Mouse (Mus musculus): ENCODE measurements around the gene Sod1. TPM values are rescaled to one million over a fixed set of nuclear protein-coding genes. Genes with fewer than 3 reads are reported as not detected.

Gene Sod1
- polyA plus RNA-seq, 1 experiment, result 1,571 TPM

GRCm38 (mm10) chr16:90261791-90262190 is 41.2 kb downstream of the Sod1 start:
- Histone ChIP-seq H3K4me3 (ENCODE audit: insufficient read depth, poor library complexity, severe bottlenecking) (no peak overlapping the region), H3K79me3 (ENCODE audit: low read depth) (peaks cover 43% of the 10 kb centered on the region), H3K79me2 (ENCODE audit: control insufficient read depth, insufficient read depth) (peaks cover 60% of the 10 kb centered on the region), H3K36me3 (ENCODE audit: control insufficient read depth, insufficient read depth) (peaks cover 55% of the 10 kb centered on the region), H3K27me3 (ENCODE audit: control insufficient read depth, insufficient read depth, insufficient read length) (no peaks in the 10 kb centered on the region), H3ac (ENCODE audit: control insufficient read depth, insufficient read length, low read depth) (no peak overlapping the region)
- no peak for TF ChIP-seq USF1 (IDR thresholded peaks at IDR 0.05; ENCODE audit: low read depth)

DNA sequence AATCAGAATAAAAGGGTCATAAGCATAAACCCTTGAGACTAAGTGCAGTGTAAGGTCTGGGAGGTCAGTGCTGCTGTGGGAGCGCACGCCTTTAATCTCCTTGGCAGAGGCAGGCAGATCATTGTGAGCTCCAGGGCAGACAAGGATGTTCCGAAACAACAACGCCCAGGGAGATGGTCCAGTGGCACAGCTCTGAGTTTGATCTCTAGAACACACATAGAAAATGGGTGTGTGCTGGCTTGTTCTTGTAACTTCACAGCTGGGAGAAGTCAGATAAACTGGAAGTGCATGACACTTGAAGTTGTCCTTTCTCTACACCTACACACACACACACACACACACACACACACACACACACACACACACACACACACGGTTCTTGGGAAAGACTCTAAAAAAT is 43.5 kb downstream of the Sod1 start:
- Histone ChIP-seq H3K4me3 (ENCODE audit: insufficient read depth, poor library complexity, severe bottlenecking) (no peak overlapping the region), H3K79me2 (ENCODE audit: control insufficient read depth, insufficient read depth) (peaks cover 82% of the 10 kb centered on the region), H3K27me3 (ENCODE audit: control insufficient read depth, insufficient read depth, insufficient read length) (no peaks in the 10 kb centered on the region), H3K79me3 (ENCODE audit: low read depth) (peaks cover 66% of the 10 kb centered on the region), H3K36me3 (ENCODE audit: control insufficient read depth, insufficient read depth) (peaks cover 34% of the 10 kb centered on the region), H3ac (ENCODE audit: control insufficient read depth, insufficient read length, low read depth) (no peak overlapping the region)
- TF ChIP-seq MAX (IDR thresholded peaks at IDR 0.05), result no peak
- TF ChIP-seq CTCF (IDR thresholded peaks at IDR 0.05; ENCODE audit: control insufficient read depth, insufficient read depth, insufficient read length), result no peak
- TF ChIP-seq USF1 (IDR thresholded peaks at IDR 0.05; ENCODE audit: low read depth), result no peak
- no peak for TF ChIP-seq CEBPB (IDR thresholded peaks at IDR 0.05; ENCODE audit: low read depth)
- no peak for TF ChIP-seq FOSL1 (IDR thresholded peaks at IDR 0.05; ENCODE audit: insufficient read depth, low read length, poor library complexity, severe bottlenecking)
- no peak for TF ChIP-seq MYOD1 (IDR thresholded peaks at IDR 0.05; ENCODE audit: control insufficient read depth, insufficient read length, low read depth)

- Histone ChIP-seq H3K27me3 (ENCODE audit: control insufficient read depth, insufficient read depth, insufficient read length) (no peaks in the 10 kb centered on the region), H3ac (ENCODE audit: control insufficient read depth, insufficient read length, low read depth) (no peak overlapping the region), H3K79me3 (ENCODE audit: low read depth) (peaks cover 72% of the 10 kb centered on the region), H3K36me3 (ENCODE audit: control insufficient read depth, insufficient read depth) (peaks cover 23% of the 10 kb centered on the region), H3K4me3 (ENCODE audit: insufficient read depth, poor library complexity, severe bottlenecking) (no peak overlapping the region), H3K79me2 (ENCODE audit: control insufficient read depth, insufficient read depth) (peaks cover 93% of the 10 kb centered on the region)
- TF ChIP-seq CEBPB (IDR thresholded peaks at IDR 0.05; ENCODE audit: low read depth) (no peak), CTCF (IDR thresholded peaks at IDR 0.05; ENCODE audit: control insufficient read depth, insufficient read depth, insufficient read length) (no peak), MYOG (IDR thresholded peaks at IDR 0.05; ENCODE audit: control insufficient read depth, extremely low read depth, insufficient read length) (no peak), FOSL1 (IDR thresholded peaks at IDR 0.05; ENCODE audit: insufficient read depth, low read length, poor library complexity, severe bottlenecking) (no peak), MAX (IDR thresholded peaks at IDR 0.05) (no peak), USF1 (IDR thresholded peaks at IDR 0.05; ENCODE audit: low read depth) (no peak), MYOD1 (IDR thresholded peaks at IDR 0.05; ENCODE audit: control insufficient read depth, insufficient read length, low read depth) (no peak)
These were observed 44.6 kb downstream of the Sod1 start for GRCm38 (mm10) chr16:90265106-90265505.

DNA sequence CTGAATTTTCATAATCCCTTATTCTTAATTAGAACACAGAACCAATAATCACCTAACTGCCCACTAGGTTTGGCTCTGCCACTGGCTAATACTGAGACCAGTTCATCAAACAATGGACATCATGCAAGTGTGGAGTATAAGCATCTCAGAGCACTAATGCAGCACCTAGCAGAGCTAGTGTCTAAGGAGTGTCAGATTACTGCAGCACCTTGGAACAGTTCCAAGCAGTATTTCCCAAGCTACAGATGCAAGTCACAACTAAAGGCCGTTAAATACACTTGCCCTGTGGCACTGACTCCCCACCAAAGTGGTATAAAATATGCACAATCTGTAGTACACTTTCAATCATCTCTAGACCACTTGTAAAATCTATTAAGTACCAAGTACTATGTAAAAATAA is 46.0 kb downstream of the Sod1 start:
- H3K36me3 ChIP-seq (ENCODE audit: control insufficient read depth, insufficient read depth), result peaks cover 9% of the 10 kb centered on the region
- H3K27me3 ChIP-seq (ENCODE audit: control insufficient read depth, insufficient read depth, insufficient read length), result no peaks in the 10 kb centered on the region
- H3K79me3 ChIP-seq (ENCODE audit: low read depth), result peaks cover 86% of the 10 kb centered on the region

DNA sequence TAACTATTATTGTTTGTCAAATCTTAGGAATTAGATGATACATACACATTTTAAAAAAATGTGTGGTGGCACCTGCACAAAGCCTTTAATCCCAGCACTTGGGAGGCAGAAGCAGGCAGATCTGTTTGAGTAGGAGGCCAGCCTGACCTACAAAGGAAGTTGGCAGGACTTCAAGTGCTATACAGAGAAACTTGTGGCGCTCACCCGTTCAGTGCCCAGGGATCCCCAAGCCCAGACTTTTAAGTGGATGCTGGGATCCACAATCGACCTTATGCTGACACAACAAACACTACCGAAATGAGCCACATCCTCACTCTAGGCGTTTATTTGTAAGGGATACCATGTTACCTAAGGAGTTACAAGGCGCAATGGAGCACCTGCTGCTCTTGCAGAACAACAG is 55.0 kb downstream of the Sod1 start:
- TF ChIP-seq CTCF (IDR thresholded peaks at IDR 0.05; ENCODE audit: control insufficient read depth, insufficient read depth, insufficient read length) (no peak), MAX (IDR thresholded peaks at IDR 0.05) (no peak), USF1 (IDR thresholded peaks at IDR 0.05; ENCODE audit: low read depth) (no peak), CEBPB (IDR thresholded peaks at IDR 0.05; ENCODE audit: low read depth) (no peak), FOSL1 (IDR thresholded peaks at IDR 0.05; ENCODE audit: insufficient read depth, low read length, poor library complexity, severe bottlenecking) (no peak), MYOG (IDR thresholded peaks at IDR 0.05; ENCODE audit: control insufficient read depth, extremely low read depth, insufficient read length) (no peak), MYOD1 (IDR thresholded peaks at IDR 0.05; ENCODE audit: control insufficient read depth, insufficient read length, low read depth) (no peak)
- Histone ChIP-seq H3K27me3 (ENCODE audit: control insufficient read depth, insufficient read depth, insufficient read length) (no peaks in the 10 kb centered on the region), H3K36me3 (ENCODE audit: control insufficient read depth, insufficient read depth) (no peaks in the 10 kb centered on the region), H3K4me3 (ENCODE audit: insufficient read depth, poor library complexity, severe bottlenecking) (no peak overlapping the region), H3K79me3 (ENCODE audit: low read depth) (peaks cover 93% of the 10 kb centered on the region), H3K79me2 (ENCODE audit: control insufficient read depth, insufficient read depth) (peaks cover 100% of the 10 kb centered on the region), H3ac (ENCODE audit: control insufficient read depth, insufficient read length, low read depth) (no peak overlapping the region)

More for the DNA sequence above, 46.0 kb downstream of the Sod1 start:
- H3ac ChIP-seq (ENCODE audit: control insufficient read depth, insufficient read length, low read depth), result no peak overlapping the region
- peaks cover 95% of the 10 kb centered on the region for H3K79me2 ChIP-seq (ENCODE audit: control insufficient read depth, insufficient read depth)
- TF ChIP-seq MYOG (IDR thresholded peaks at IDR 0.05; ENCODE audit: control insufficient read depth, extremely low read depth, insufficient read length) (no peak), USF1 (IDR thresholded peaks at IDR 0.05; ENCODE audit: low read depth) (no peak), MYOD1 (IDR thresholded peaks at IDR 0.05; ENCODE audit: control insufficient read depth, insufficient read length, low read depth) (no peak), CEBPB (IDR thresholded peaks at IDR 0.05; ENCODE audit: low read depth) (no peak), FOSL1 (IDR thresholded peaks at IDR 0.05; ENCODE audit: insufficient read depth, low read length, poor library complexity, severe bottlenecking) (no peak), MAX (IDR thresholded peaks at IDR 0.05) (no peak), CTCF (IDR thresholded peaks at IDR 0.05; ENCODE audit: control insufficient read depth, insufficient read depth, insufficient read length) (no peak)
- no peak overlapping the region for H3K4me3 ChIP-seq (ENCODE audit: insufficient read depth, poor library complexity, severe bottlenecking)

Other genes starting within 250 kb of the Sod1 start
- gene Tiam1, start 77.0 kb upstream of the Sod1 start, polyA plus RNA-seq (2012; fragmentation: generic; extraction: Trizol), result 6.9 TPM
- gene Scaf4, start 63.7 kb downstream of the Sod1 start, polyA plus RNA-seq (2012; fragmentation: generic; extraction: Trizol), result 16.2 TPM
- gene Hunk, start 165.3 kb downstream of the Sod1 start, polyA plus RNA-seq (2012; fragmentation: generic; extraction: Trizol), result 0.71 TPM

Data from C2C12 (cell line).